Mouse (Mus musculus): ENCODE results near the gene Sclt1. TPM values are rescaled to one million over a fixed set of nuclear protein-coding genes. Genes with fewer than 3 reads are reported as not detected.
A peak's percentile ranks its signal among the peaks of the same experiment; 100 is the strongest.

Gene Sclt1
- polyA plus RNA-seq (2011; ENCODE audit: insufficient read depth, insufficient read length, low read depth, missing spikeins): 16.4 and 21.4 TPM in 2 replicates

DNA sequence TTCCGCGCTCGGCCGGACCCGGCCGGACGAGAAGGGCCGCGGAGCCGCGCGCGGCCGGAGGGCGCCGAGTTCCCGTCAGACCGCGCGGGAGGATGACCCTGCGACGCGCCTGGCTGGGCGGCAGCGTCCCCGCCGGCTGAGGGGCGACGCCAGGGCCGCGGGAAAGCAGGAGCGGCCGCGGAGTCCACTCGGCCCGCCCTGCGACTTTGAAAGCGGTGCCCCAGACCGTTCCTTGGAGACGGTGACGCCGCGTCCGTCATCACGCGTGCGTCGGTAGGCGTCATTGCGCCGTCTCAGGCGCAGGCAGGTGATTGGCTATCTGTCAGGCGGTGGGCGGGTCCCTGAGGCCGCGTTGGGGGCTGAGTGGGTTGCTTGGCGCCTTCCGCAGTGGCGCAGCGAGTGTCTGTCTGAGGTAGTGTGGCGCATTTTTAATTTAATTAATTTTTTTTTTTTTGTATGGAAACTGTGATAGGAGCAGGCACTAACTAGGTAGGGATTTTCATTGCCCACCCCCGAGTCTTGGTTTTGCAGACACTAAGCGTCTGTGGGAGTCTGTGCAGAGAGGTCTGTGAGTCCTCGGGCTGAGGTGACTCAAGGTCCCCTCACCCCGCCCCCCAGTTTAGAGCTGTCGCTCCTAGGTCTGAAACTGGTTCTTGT is at the start of gene Sclt1, which contains the start of gene D3Ertd751e:
Gene Sclt1 (minus strand): TSS at position 237 of the 657 bp plus-strand sequence.
Gene D3Ertd751e (plus strand): TSS at position 334 of the 657 bp plus-strand sequence.
- Histone ChIP-seq H3K27me3 (ENCODE audit: control insufficient read depth, insufficient read depth, low read length, poor library complexity, severe bottlenecking) (no peaks in the 10 kb centered on the region), H3K9me3 (replicated peaks; ENCODE audit: control insufficient read depth, insufficient read depth, low read length, poor library complexity, severe bottlenecking) (no peaks in the 10 kb centered on the region), H3K9ac (ENCODE audit: low read depth, poor library complexity, severe bottlenecking) (peak within 1 kb of the TSS; percentile 82), H3K4me1 (ENCODE audit: control insufficient read depth, insufficient read depth, low read length) (no peaks in the 10 kb centered on the region), H3K4me3 (ENCODE audit: low read depth, low read length) (peak within 1 kb of the TSS; percentile 80), H3K36me3 (ENCODE audit: control insufficient read depth, insufficient read depth, low read length, poor library complexity, severe bottlenecking) (no peaks in the 10 kb centered on the region), H3K27ac (ENCODE audit: insufficient read depth, low read length) (no peak within 1 kb of the TSS)
- TF ChIP-seq POLR2A (IDR thresholded peaks at IDR 0.05; ENCODE audit: insufficient read depth, low read length) (no peak), CTCF (IDR thresholded peaks at IDR 0.05; ENCODE audit: low read depth, low read length) (no peak), EP300 (IDR thresholded peaks at IDR 0.05; ENCODE audit: insufficient read depth, low read depth, low read length) (no peak)

DNA sequence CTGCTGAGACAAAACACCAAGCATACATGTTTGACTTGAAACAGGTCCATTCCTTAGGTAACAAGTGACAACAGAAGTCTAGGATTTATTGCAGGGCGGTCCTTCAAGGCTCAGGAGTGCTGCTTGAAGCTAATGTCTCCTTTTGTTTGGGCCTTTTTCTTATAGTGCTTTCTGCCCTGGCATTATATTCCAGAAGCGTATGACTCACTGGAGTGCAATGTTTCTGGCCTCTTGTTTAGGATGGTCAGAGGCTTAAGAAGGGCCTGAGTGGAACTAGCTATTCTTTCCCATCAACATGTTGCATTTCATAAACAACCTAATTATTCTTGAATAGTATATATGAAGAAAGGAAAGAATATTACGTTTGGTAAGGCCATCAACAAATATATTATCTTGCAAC is 19.8 kb upstream of the Sclt1 start:
- Histone ChIP-seq H3K4me1 (ENCODE audit: control insufficient read depth, insufficient read depth, low read length) (no peaks in the 10 kb centered on the region), H3K27ac (ENCODE audit: insufficient read depth, low read length) (no peak overlapping the region), H3K36me3 (ENCODE audit: control insufficient read depth, insufficient read depth, low read length, poor library complexity, severe bottlenecking) (no peaks in the 10 kb centered on the region), H3K9me3 (replicated peaks; ENCODE audit: control insufficient read depth, insufficient read depth, low read length, poor library complexity, severe bottlenecking) (no peaks in the 10 kb centered on the region), H3K27me3 (ENCODE audit: control insufficient read depth, insufficient read depth, low read length, poor library complexity, severe bottlenecking) (no peaks in the 10 kb centered on the region), H3K9ac (ENCODE audit: low read depth, poor library complexity, severe bottlenecking) (no peak overlapping the region), H3K4me3 (ENCODE audit: low read depth, low read length) (no peak overlapping the region)
- no peak for TF ChIP-seq CTCF (IDR thresholded peaks at IDR 0.05; ENCODE audit: low read depth, low read length)
- TF ChIP-seq EP300 (IDR thresholded peaks at IDR 0.05; ENCODE audit: insufficient read depth, low read depth, low read length): no peak
- no peak for TF ChIP-seq POLR2A (IDR thresholded peaks at IDR 0.05; ENCODE audit: insufficient read depth, low read length)

DNA sequence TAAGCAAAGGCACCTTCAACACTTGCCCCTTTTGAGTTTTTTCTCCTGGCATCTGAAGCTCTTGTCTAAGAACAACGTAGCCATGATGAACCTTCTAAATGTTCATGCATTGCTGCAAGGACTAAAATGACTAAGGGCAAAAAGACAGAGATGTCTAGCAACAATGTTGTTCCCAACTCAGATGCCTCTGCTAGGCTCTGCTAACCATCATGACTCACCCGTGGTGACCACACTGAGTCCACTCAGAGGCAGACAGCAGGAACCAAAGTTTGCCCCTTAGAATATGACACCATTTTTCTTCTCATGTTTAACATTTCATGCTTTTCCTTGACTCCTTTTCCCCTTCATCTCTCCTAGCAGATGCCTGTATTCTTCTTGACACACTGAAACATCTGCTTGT is 12.2 kb upstream of the Sclt1 start:
- no peaks in the 10 kb centered on the region for H3K9me3 ChIP-seq (replicated peaks; ENCODE audit: control insufficient read depth, insufficient read depth, low read length, poor library complexity, severe bottlenecking)
- no peak overlapping the region for H3K9ac ChIP-seq (ENCODE audit: low read depth, poor library complexity, severe bottlenecking)
- no peak for TF ChIP-seq EP300 (IDR thresholded peaks at IDR 0.05; ENCODE audit: insufficient read depth, low read depth, low read length)
- no peak for TF ChIP-seq POLR2A (IDR thresholded peaks at IDR 0.05; ENCODE audit: insufficient read depth, low read length)
- no peak for TF ChIP-seq CTCF (IDR thresholded peaks at IDR 0.05; ENCODE audit: low read depth, low read length)
- no peak overlapping the region for H3K27ac ChIP-seq (ENCODE audit: insufficient read depth, low read length)
- no peaks in the 10 kb centered on the region for H3K27me3 ChIP-seq (ENCODE audit: control insufficient read depth, insufficient read depth, low read length, poor library complexity, severe bottlenecking)
- H3K36me3 ChIP-seq (ENCODE audit: control insufficient read depth, insufficient read depth, low read length, poor library complexity, severe bottlenecking): no peaks in the 10 kb centered on the region
- H3K4me3 ChIP-seq (ENCODE audit: low read depth, low read length): no peak overlapping the region
- no peaks in the 10 kb centered on the region for H3K4me1 ChIP-seq (ENCODE audit: control insufficient read depth, insufficient read depth, low read length)

DNA sequence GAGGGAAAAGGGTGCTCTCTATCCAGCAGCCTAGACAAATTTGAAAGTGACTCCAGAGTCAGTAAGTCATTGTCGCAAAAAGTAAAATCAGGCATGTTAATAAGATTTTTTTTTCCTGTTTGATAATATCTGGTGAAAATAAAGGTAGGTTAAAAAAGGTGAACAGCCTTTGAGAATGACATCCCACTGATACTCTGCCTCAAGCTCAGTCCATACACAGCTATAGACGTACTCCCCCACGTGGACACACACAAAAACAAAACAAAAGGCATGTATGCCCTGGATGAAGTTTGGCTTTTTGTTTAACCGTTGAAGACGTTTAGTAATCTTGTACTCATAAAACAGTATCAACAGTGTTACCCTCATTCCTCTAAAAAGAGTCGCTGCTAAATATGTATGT is 1.1 kb upstream of the Sclt1 start:
- Histone ChIP-seq H3K9ac (ENCODE audit: low read depth, poor library complexity, severe bottlenecking) (0 out of 2 replicates have a peak overlapping the region, but pooled peaks have one; percentile 71), H3K27me3 (ENCODE audit: control insufficient read depth, insufficient read depth, low read length, poor library complexity, severe bottlenecking) (no peaks in the 10 kb centered on the region), H3K4me3 (ENCODE audit: low read depth, low read length) (no peak overlapping the region), H3K4me1 (ENCODE audit: control insufficient read depth, insufficient read depth, low read length) (no peaks in the 10 kb centered on the region), H3K27ac (ENCODE audit: insufficient read depth, low read length) (no peak overlapping the region), H3K9me3 (replicated peaks; ENCODE audit: control insufficient read depth, insufficient read depth, low read length, poor library complexity, severe bottlenecking) (no peaks in the 10 kb centered on the region), H3K36me3 (ENCODE audit: control insufficient read depth, insufficient read depth, low read length, poor library complexity, severe bottlenecking) (no peaks in the 10 kb centered on the region)
- TF ChIP-seq EP300 (IDR thresholded peaks at IDR 0.05; ENCODE audit: insufficient read depth, low read depth, low read length): no peak
- TF ChIP-seq POLR2A (IDR thresholded peaks at IDR 0.05; ENCODE audit: insufficient read depth, low read length): no peak
- no peak for TF ChIP-seq CTCF (IDR thresholded peaks at IDR 0.05; ENCODE audit: low read depth, low read length)

DNA sequence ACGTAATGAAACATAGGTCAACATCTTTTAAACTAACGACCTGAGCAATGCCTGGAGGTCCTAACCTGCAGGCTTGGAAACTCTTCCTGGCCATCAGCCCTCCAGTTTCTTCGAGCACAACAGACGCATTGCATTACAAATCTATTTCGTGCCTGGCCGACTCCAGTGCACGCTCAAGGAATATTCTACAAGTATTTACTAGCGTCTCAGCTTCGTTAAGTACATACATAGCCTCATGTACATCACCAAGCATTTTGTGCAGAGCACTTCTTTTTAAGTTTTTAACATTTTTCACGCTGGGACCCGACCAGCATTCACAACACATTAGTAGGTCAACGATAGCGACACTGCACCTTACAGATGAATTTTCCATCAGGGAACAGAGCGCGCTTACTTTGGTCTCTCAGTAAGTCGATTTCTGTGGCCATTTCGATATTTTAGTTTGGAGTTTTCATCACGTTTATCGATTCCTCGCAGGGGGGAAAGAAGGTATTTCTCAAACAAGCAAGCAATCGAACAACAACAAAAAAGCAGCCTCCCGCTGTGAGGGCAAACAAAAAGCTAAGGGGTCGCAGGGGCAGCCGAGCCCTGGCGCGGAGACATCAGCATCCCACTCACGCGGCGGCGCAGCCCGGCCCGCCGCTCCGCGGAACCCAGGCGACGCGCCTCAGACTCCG is 575 bp downstream of the Sclt1 start:
- no peak for TF ChIP-seq CTCF (IDR thresholded peaks at IDR 0.05; ENCODE audit: low read depth, low read length)
- TF ChIP-seq POLR2A (IDR thresholded peaks at IDR 0.05; ENCODE audit: insufficient read depth, low read length): no peak
- TF ChIP-seq EP300 (IDR thresholded peaks at IDR 0.05; ENCODE audit: insufficient read depth, low read depth, low read length): no peak
- Histone ChIP-seq H3K9ac (ENCODE audit: low read depth, poor library complexity, severe bottlenecking) (peak overlapping the region; percentile 82), H3K36me3 (ENCODE audit: control insufficient read depth, insufficient read depth, low read length, poor library complexity, severe bottlenecking) (no peaks in the 10 kb centered on the region), H3K4me1 (ENCODE audit: control insufficient read depth, insufficient read depth, low read length) (no peaks in the 10 kb centered on the region), H3K27me3 (ENCODE audit: control insufficient read depth, insufficient read depth, low read length, poor library complexity, severe bottlenecking) (no peaks in the 10 kb centered on the region), H3K4me3 (ENCODE audit: low read depth, low read length) (peak overlapping the region; percentile 80), H3K9me3 (replicated peaks; ENCODE audit: control insufficient read depth, insufficient read depth, low read length, poor library complexity, severe bottlenecking) (no peaks in the 10 kb centered on the region), H3K27ac (ENCODE audit: insufficient read depth, low read length) (no peak overlapping the region)

DNA sequence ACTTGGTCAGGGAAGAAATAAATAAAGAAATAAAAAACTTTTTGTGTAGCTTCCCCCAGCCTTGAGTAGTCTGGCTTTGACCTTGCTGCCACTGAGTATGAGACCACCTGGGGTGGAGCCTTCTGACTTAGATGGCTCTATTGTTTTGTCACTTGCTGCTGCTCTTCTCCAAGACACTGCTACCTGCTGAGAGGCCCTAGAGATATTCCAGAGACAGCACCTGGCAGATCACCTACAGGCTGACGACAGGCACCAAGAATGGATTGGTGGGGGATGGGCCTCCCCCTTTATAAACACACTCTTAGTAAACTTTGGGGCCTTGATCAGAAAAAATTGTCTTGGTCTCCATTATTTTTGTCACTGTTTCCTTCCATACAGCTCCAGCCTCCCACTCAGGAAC is 46.6 kb downstream of the Sclt1 start:
- Histone ChIP-seq H3K9me3 (replicated peaks; ENCODE audit: control insufficient read depth, insufficient read depth, low read length, poor library complexity, severe bottlenecking) (no peaks in the 10 kb centered on the region), H3K9ac (ENCODE audit: low read depth, poor library complexity, severe bottlenecking) (no peak overlapping the region), H3K36me3 (ENCODE audit: control insufficient read depth, insufficient read depth, low read length, poor library complexity, severe bottlenecking) (no peaks in the 10 kb centered on the region), H3K4me3 (ENCODE audit: low read depth, low read length) (no peak overlapping the region), H3K27ac (ENCODE audit: insufficient read depth, low read length) (0 out of 2 replicates have a peak overlapping the region, but pooled peaks have one; percentile 20), H3K4me1 (ENCODE audit: control insufficient read depth, insufficient read depth, low read length) (no peaks in the 10 kb centered on the region), H3K27me3 (ENCODE audit: control insufficient read depth, insufficient read depth, low read length, poor library complexity, severe bottlenecking) (no peaks in the 10 kb centered on the region)
- TF ChIP-seq POLR2A (IDR thresholded peaks at IDR 0.05; ENCODE audit: insufficient read depth, low read length) (no peak), EP300 (IDR thresholded peaks at IDR 0.05; ENCODE audit: insufficient read depth, low read depth, low read length) (peak; percentile 90), CTCF (IDR thresholded peaks at IDR 0.05; ENCODE audit: low read depth, low read length) (no peak)
